In the genomic region with DNA sequence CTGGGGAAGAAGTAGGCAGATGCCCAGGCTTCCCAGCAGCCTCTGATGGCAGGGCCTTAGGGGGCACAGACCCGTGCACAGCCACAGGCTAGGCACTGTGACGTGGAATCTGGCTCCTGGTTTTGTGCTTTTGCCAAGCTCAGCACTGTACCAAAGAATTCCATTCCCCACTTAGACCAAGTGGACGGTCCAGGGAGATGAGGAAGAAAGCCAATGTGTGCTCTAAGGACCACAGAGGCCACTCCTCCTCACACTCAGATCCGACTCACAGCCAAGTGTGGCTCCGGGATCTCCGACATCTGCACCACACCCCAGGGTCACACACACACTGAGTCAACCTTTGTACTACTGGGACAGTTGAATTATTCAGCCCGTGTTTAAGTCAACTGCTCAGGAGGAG, we compare ENCODE assay signal across 18 mouse cellular contexts. TPM values are rescaled to one million over a fixed set of nuclear protein-coding genes. Genes with fewer than 3 reads are reported as not detected.
A peak's percentile ranks its signal among the peaks of the same experiment; 100 is the strongest.
DNase-seq lines count a peak whose midpoint lies in the region; ATAC-seq and TF ChIP-seq lines count a peak whose summit lies in the region.
"Had no signal": no experiment of that assay in that cellular context is flagged by ENCODE, and none has a peak within 500 bp of the region (broad histone marks: within the 10 kb centered on the region; RNA-seq: fewer than 3 reads in every experiment).

No protein-coding gene starts in this region.

- no peak overlapping the region for H3K4me2 ChIP-seq in neural tube, embryonic 12.5 days (replicated peaks)
- H3K4me2 ChIP-seq in neural tube, embryonic 15.5 days = no peak overlapping the region
- H3K4me2 ChIP-seq: heart, embryonic 15.5 days; limb, embryonic 15.5 days; lung, embryonic 14.5 days had no signal

- no peak for ATAC-seq in neural tube, embryonic 12.5 days (ENCODE audit: low FRiP score, low read depth)
- no peak for ATAC-seq in neural tube, embryonic 15.5 days (ENCODE audit: low FRiP score)
- ATAC-seq: forebrain, embryonic 16.5 days; Patski had no signal

- H3K4me3 ChIP-seq in cerebellum, adult 2 months (replicated peaks; ENCODE audit: insufficient read depth, low read depth, low read length) = no peak overlapping the region
- no peak overlapping the region for H3K4me3 ChIP-seq in neural tube, embryonic 12.5 days
- H3K4me3 ChIP-seq in neural tube, embryonic 15.5 days (replicated peaks) = no peak overlapping the region
- H3K4me3 ChIP-seq: heart, embryonic 15.5 days; limb, embryonic 15.5 days had no signal

- no peak for TF ChIP-seq POLR2A in cerebellum, adult 2 months (IDR thresholded peaks at IDR 0.05; ENCODE audit: borderline replicate concordance, insufficient read depth, low read length)

- peaks cover 28% of the 10 kb centered on the region for H3K36me3 ChIP-seq in neural tube, embryonic 12.5 days
- peaks cover 2% of the 10 kb centered on the region for H3K36me3 ChIP-seq in neural tube, embryonic 15.5 days

- no peaks in the 10 kb centered on the region for H3K9me3 ChIP-seq in neural tube, embryonic 12.5 days
- H3K9me3 ChIP-seq in neural tube, embryonic 15.5 days (replicated peaks) = no peaks in the 10 kb centered on the region
- H3K9me3 ChIP-seq: heart, embryonic 15.5 days; limb, embryonic 15.5 days had no signal

- DNase-seq in cerebellum, adult 2 months = no peak
- DNase-seq in cerebellum, adult 9-10 months = no peak
- DNase-seq in kidney, adult 11 months = peak; percentile 67
- DNase-seq in kidney, adult 9 months = no peak
- DNase-seq in left cerebral cortex, adult 8-10 months (ENCODE audit: low spot score in 2 of 2) = no peak
- no peak for DNase-seq in frontal cortex, postnatal 10 days (ENCODE audit: low spot score in 2 of 2)
- DNase-seq: cerebellum, adult 9-11 months; kidney, adult 18-20 months; lung, embryonic 14.5 days; right cerebral cortex, adult 18-20 months; thymus, postnatal 36 days had no signal

- H3K27ac ChIP-seq in cerebellum, adult 2 months (ENCODE audit: insufficient read depth, low read length) = 0 out of 2 replicates have a peak overlapping the region, but pooled peaks have one; percentile 7
- H3K27ac ChIP-seq in neural tube, embryonic 12.5 days = no peak overlapping the region
- no peak overlapping the region for H3K27ac ChIP-seq in neural tube, embryonic 15.5 days (replicated peaks)
- H3K27ac ChIP-seq: heart, embryonic 15.5 days; limb, embryonic 15.5 days had no signal

- WGBS in cerebellum, adult 2 months = 11% methylated on average over 7 of the region's 7 CpGs
- 85% methylated on average over 7 of the region's 7 CpGs for WGBS in neural tube, embryonic 12.5 days
- 81% methylated on average over 7 of the region's 7 CpGs for WGBS in neural tube, embryonic 15.5 days

- no peaks in the 10 kb centered on the region for H3K27me3 ChIP-seq in cerebellum, adult 2 months (ENCODE audit: control insufficient read depth, insufficient read depth, low read length)
- no peaks in the 10 kb centered on the region for H3K27me3 ChIP-seq in neural tube, embryonic 12.5 days (replicated peaks)
- H3K27me3 ChIP-seq in neural tube, embryonic 15.5 days (replicated peaks) = no peaks in the 10 kb centered on the region
- H3K27me3 ChIP-seq: heart, embryonic 15.5 days; limb, embryonic 15.5 days; Patski had no signal

- TF ChIP-seq CTCF in cerebellum, adult 2 months (IDR thresholded peaks at IDR 0.05; ENCODE audit: borderline replicate concordance, insufficient read depth, low read depth, low read length) = no peak

- peaks cover 59% of the 10 kb centered on the region for H3K4me1 ChIP-seq in cerebellum, adult 2 months (ENCODE audit: control insufficient read depth, insufficient read depth, low read length)
- H3K4me1 ChIP-seq in neural tube, embryonic 12.5 days = peaks cover 19% of the 10 kb centered on the region
- peaks cover 46% of the 10 kb centered on the region for H3K4me1 ChIP-seq in neural tube, embryonic 15.5 days

- 0 out of 2 replicates have a peak overlapping the region, but pooled peaks have one; percentile 5 for H3K9ac ChIP-seq in neural tube, embryonic 12.5 days
- no peak overlapping the region for H3K9ac ChIP-seq in neural tube, embryonic 15.5 days (replicated peaks)
- H3K9ac ChIP-seq: heart, embryonic 15.5 days; limb, embryonic 15.5 days; lung, embryonic 14.5 days had no signal

RNA-seq across cellular contexts. Expression of gene Cant1, which starts 2.8 kb away (rescaled TPM):
- 41.8 and 42.6 TPM in 2 replicates for polyA plus RNA-seq in cerebellum, adult 2 months (2012; rRNA removed)
- polyA plus RNA-seq in neural tube, embryonic 12.5 days (2016; fragmentation: Nextera tagmentation; extraction: Ambion mirVana) = 32.1 and 32.2 TPM in 2 replicates
- 28.9 and 29.4 TPM in 2 replicates for polyA plus RNA-seq in neural tube, embryonic 15.5 days (2015; fragmentation: Nextera tagmentation; extraction: Ambion mirVana)
- total RNA-seq in left cerebral cortex, adult 8-10 months (2022) = 10 to 100 TPM; 36.6 to 40.3 (median 38.8) TPM

RNA-seq across cellular contexts. Expression of gene C1qtnf1, which starts 12.0 kb away (rescaled TPM):
- polyA plus RNA-seq in cerebellum, adult 2 months (2012; rRNA removed) = 1.5 and 1.7 TPM in 2 replicates
- 2.5 and 3.1 TPM in 2 replicates for polyA plus RNA-seq in neural tube, embryonic 12.5 days (2016; fragmentation: Nextera tagmentation; extraction: Ambion mirVana)
- 4.8 and 6.7 TPM in 2 replicates for polyA plus RNA-seq in neural tube, embryonic 15.5 days (2015; fragmentation: Nextera tagmentation; extraction: Ambion mirVana)
- 1 to 10 TPM; 4.4 to 5.3 (median 4.9) TPM for total RNA-seq in left cerebral cortex, adult 8-10 months (2022)
- total RNA-seq: monocyte, adult 5-6 weeks had no signal

RNA-seq across cellular contexts. Expression of gene Lgals3bp, which starts 14.2 kb away (rescaled TPM):
- polyA plus RNA-seq in cerebellum, adult 2 months (2012; rRNA removed) = 23.6 and 24.9 TPM in 2 replicates
- polyA plus RNA-seq in neural tube, embryonic 12.5 days (2016; fragmentation: Nextera tagmentation; extraction: Ambion mirVana) = 1.4 and 2.0 TPM in 2 replicates
- polyA plus RNA-seq in neural tube, embryonic 15.5 days (2015; fragmentation: Nextera tagmentation; extraction: Ambion mirVana) = 3.6 and 20.7 TPM in 2 replicates
- total RNA-seq in left cerebral cortex, adult 8-10 months (2022) = 10 to 100 TPM; 20.8 to 62.8 (median 36.9) TPM
